Mouse (Mus musculus) spleen, adult 2 months (tissue): ENCODE measurements around the gene Nfix. TPM values are rescaled to one million over a fixed set of nuclear protein-coding genes. Genes with fewer than 3 reads are reported as not detected.
"Not testable (repeated sequence)": the region's sequence is repeated elsewhere in the genome, so short reads cannot be mapped to it uniquely, and the experiment has no call there.

Source experiments
- DNase-seq, 2 experiments: peaks; one replicate each; pipeline versions ENCODE4 v3.0.0 to v3.0.0-alpha.2; 2012 to 2021; ENCODE audit warnings: low spot score in 2 of 2, low read depth in 1 of 2
- H3K27ac ChIP-seq: fragments of 200-500 bp; 2 replicates; pipeline ENCODE4 v1.5.1; 2012; ENCODE audit warnings: low read length, inconsistent platforms; ENCODE audit not compliant: insufficient read depth
- H3K27me3 ChIP-seq: fragments of 200-500 bp; 2 replicates; pipeline ENCODE4 v1.6.1; 2012; ENCODE audit warnings: mild to moderate bottlenecking, moderate library complexity, low read length, inconsistent platforms; ENCODE audit not compliant: control insufficient read depth, insufficient read depth
- H3K36me3 ChIP-seq: fragments of 200-500 bp; 2 replicates; pipeline ENCODE4 v1.6.1; 2012; ENCODE audit warnings: mild to moderate bottlenecking, low read length, inconsistent platforms; ENCODE audit not compliant: control insufficient read depth, insufficient read depth
- H3K4me1 ChIP-seq: fragments of 200-500 bp; 2 replicates; pipeline ENCODE4 v1.6.1; 2011; ENCODE audit warnings: inconsistent platforms; ENCODE audit not compliant: control insufficient read depth, insufficient read depth, insufficient read length
- H3K4me3 ChIP-seq: fragments of 200-500 bp; 2 replicates; pipeline ENCODE4 v1.5.1; 2011; ENCODE audit warnings: mild to moderate bottlenecking, inconsistent platforms; ENCODE audit not compliant: insufficient read depth, insufficient read length; ENCODE audit errors: extremely low read depth
- CTCF ChIP-seq: fragments of 200-500 bp; IDR thresholded peaks from 2 replicates; pipeline ENCODE4 v1.5.1; 2011; ENCODE audit warnings: mild to moderate bottlenecking, inconsistent platforms; ENCODE audit not compliant: insufficient read depth, insufficient read length, insufficient replicate concordance; ENCODE audit errors: extremely low read depth
- POLR2A ChIP-seq: fragments of 200-500 bp; IDR thresholded peaks from 2 replicates; pipeline ENCODE4 v1.6.1; 2011; ENCODE audit warnings: low read depth, low read length, inconsistent platforms
- WGBS: fragments of 180-500 bp; shearing (Covaris S2); methylation state at CpG from one replicate; pipeline ENCODE4 v1.1.7; 2018; 5-methylcytosine and 5-hydroxymethylcytosine counted together
- polyA plus RNA-seq: library from polyadenylated mRNA; depleted of rRNA; stranded (reverse); fragments of >200 nt; gene quantifications from 2 replicates; pipeline ENCODE4 v1.2.3, GENCODE M21; 2012

The Nfix gene
- polyA plus RNA-seq, 1 experiment = 13.7 TPM

GRCm38 (mm10) chr8:84832034-84832717, 32.0 kb upstream of the Nfix start:
- H3K36me3 ChIP-seq = peaks cover 26% of the 10 kb centered on the region
- no peak for TF ChIP-seq CTCF
- TF ChIP-seq POLR2A = peak; percentile 94
- no peaks in the 10 kb centered on the region; the same call in 1 of the 2 replicates for H3K4me1 ChIP-seq
- peak; percentile 53 to 84 for DNase-seq
- H3K27me3 ChIP-seq = no peaks in the 10 kb centered on the region
- peak overlapping the region; percentile 87 for H3K4me3 ChIP-seq
- under 1% methylated on average over 59 of the region's 59 CpGs for WGBS
- H3K27ac ChIP-seq = peak overlapping the region; percentile 81

DNA sequence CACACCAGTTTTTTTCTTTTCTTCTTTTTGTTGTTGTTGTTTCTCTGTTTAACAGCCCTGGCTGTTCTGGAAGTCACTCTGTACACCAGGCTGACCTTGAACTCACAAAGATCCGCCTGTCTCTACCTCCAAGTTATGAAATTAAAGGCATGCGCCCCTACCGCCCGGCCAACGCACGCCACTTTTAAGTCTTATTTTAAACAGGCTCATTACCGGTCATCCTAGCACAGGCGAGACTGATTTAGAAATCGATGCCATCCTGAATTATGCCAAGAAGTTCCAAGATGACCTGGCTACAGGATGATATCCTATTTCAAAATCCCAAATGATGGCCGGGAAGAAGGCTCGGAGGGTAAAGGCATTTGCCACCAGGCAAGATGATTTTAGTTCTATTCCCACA, 31.3 kb upstream of the Nfix start, which contains the start of gene Gadd45gip1:
Gene Gadd45gip1 (plus strand): TSS at position 33 of the 400 bp plus-strand sequence.
- Histone ChIP-seq H3K27me3 (no peaks in the 10 kb centered on the region), H3K27ac (peak within 1 kb of the TSS; percentile 81), H3K4me1 (no peaks in the 10 kb centered on the region; the same call in 1 of the 2 replicates), H3K4me3 (peak within 1 kb of the TSS; percentile 87), H3K36me3 (peaks cover 20% of the 10 kb centered on the region)
- 15% methylated on average over 11 of the region's 11 CpGs for WGBS
- peak; percentile 54 to 63 for DNase-seq
- TF ChIP-seq POLR2A = no peak
- peak; percentile 12; the same call in 1 of the 2 replicates for TF ChIP-seq CTCF

GRCm38 (mm10) chr8:84826518-84826917, 26.4 kb upstream of the Nfix start:
- H3K27ac ChIP-seq = peak overlapping the region; percentile 77; the same call in 1 of the 2 replicates
- not testable (repeated sequence) for H3K27me3 ChIP-seq, H3K4me1 ChIP-seq, H3K36me3 ChIP-seq, DNase-seq, H3K4me3 ChIP-seq
- 81% methylated on average over 2 of the region's 2 CpGs for WGBS

DNA sequence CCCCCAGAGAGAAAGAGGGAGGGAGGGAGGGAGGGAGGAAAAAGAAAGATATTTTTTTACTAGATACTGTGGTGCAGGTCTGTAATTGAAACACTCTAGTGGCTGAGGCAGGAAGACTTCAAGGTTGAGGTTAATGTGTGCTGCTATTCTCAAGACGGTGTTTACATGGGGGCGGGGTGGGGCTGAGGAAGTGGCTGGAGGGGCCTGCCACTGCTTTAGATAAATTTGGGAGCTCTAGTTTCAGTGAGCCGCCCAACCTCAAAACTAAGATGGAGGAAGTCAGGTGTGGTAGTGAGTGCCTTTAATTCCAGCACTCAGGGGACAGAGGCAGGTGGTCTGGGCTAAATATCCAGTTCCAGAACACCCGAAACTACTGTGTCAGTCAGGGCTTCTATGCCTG, 25.5 kb upstream of the Nfix start:
- Histone ChIP-seq H3K27me3 (no peaks in the 10 kb centered on the region), H3K4me1 (peaks cover 10% of the 10 kb centered on the region; the same call in 1 of the 2 replicates), H3K27ac (peak overlapping the region; percentile 77), H3K4me3 (no peak overlapping the region), H3K36me3 (no peaks in the 10 kb centered on the region)
- peak in 1 of 2 experiments; percentile 64 for DNase-seq
- no peak for TF ChIP-seq CTCF
- TF ChIP-seq POLR2A = no peak
- 15% methylated on average over 4 of the region's 4 CpGs for WGBS

DNA sequence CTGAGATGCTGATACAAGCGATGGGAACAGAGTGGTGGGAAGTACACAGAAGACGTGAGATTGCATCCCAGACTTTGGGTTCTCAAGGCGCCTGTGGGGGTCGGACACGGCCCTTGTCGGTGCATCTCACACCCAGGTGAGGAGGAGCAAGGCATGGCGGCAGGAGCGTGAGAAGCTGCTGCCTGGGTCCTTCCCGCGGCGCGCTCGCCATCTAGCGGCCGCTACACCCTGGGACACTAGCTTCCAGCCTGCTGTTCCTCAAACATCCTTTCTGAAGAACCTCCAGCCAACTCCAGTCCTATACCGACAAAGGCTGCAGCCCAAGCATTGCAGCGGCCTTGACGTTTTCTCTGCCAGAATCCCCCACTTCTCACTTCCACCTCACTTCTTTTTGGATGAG, 23.5 kb upstream of the Nfix start:
- Histone ChIP-seq H3K27ac (no peak overlapping the region), H3K4me3 (no peak overlapping the region), H3K4me1 (peaks cover 10% of the 10 kb centered on the region; the same call in 1 of the 2 replicates), H3K36me3 (no peaks in the 10 kb centered on the region), H3K27me3 (no peaks in the 10 kb centered on the region)
- no peak for TF ChIP-seq POLR2A
- peak; percentile 80 for TF ChIP-seq CTCF
- peak in 1 of 2 experiments; percentile 60 for DNase-seq
- WGBS = 2% methylated on average over 18 of the region's 18 CpGs

DNA sequence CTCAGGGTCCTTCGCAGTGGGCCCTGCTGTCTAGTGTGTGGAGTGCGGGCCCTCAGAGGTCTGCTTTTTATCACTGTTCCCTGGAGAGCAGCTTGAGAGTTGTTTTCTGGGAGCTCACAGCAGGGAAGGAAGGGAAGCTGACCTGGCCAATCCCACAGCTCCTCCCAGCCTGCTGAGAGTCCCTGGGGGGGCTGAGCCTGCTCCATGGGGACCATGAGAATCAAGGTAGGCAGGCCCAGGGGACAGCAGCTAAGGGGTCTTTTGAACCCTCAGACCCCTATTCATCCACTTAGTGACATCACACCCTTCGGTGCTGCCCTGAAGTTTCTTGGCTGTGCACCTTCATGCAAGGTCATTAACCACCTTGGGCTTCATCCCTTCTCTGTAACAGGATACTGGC, 22.6 kb upstream of the Nfix start, which contains the start of gene Dand5:
Gene Dand5 (minus strand): TSS at position 101 of the 400 bp plus-strand sequence.
- no peaks in the 10 kb centered on the region for H3K36me3 ChIP-seq
- peaks cover 10% of the 10 kb centered on the region; the same call in 1 of the 2 replicates for H3K4me1 ChIP-seq
- no peak within 1 kb of the TSS for H3K27ac ChIP-seq
- H3K27me3 ChIP-seq = no peaks in the 10 kb centered on the region
- TF ChIP-seq POLR2A = no peak
- TF ChIP-seq CTCF = no peak
- no peak within 1 kb of the TSS for H3K4me3 ChIP-seq
- 99% methylated on average over 3 of the region's 3 CpGs for WGBS
- DNase-seq = no peak

DNA sequence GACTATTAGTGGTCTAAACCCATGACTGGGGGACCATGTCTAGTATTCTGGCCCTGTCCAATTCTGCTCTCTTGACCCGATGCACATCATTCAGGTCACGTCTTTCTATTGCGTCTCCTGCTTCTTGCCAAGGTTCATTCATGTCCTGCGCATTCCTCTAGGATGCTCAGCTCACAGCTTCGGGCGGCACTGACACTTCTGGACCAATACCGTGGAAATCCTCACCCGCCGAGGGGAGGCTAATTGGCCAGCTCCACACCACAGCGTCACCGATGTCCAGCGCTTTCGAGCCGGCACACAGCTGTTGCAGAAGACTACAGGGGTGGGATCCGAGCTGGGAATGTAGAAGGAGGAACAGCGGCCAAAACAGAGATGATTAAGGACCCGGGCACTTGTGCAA, 16.0 kb upstream of the Nfix start:
- H3K4me3 ChIP-seq = no peak overlapping the region
- WGBS = 90% methylated on average over 17 of the region's 17 CpGs
- no peak overlapping the region for H3K27ac ChIP-seq
- 0 out of 2 replicates have a peak, but pooled peaks cover 1% of the 10 kb centered on the region for H3K27me3 ChIP-seq
- DNase-seq = no peak
- H3K36me3 ChIP-seq = no peaks in the 10 kb centered on the region
- H3K4me1 ChIP-seq = peaks cover 2% of the 10 kb centered on the region; the same call in 1 of the 2 replicates
- TF ChIP-seq POLR2A = no peak
- TF ChIP-seq CTCF = no peak
